Mouse (Mus musculus) intestine, embryonic 16.5 days (tissue): ENCODE measurements around the gene Cdnf. TPM values are rescaled to one million over a fixed set of nuclear protein-coding genes. Genes with fewer than 3 reads are reported as not detected.

Experiments
- ATAC-seq: fragments of 200-750 bp; cut with Nextera tagmentation; 2 replicates; pipeline ENCODE4 v1.8.0; 2017; ENCODE audit warnings: moderate TSS enrichment, moderate library complexity
- H3K27ac ChIP-seq: fragments of 300-500 bp; sonication (generic); 2 replicates; pipeline ENCODE4 v1.5.1; 2014; ENCODE audit warnings: mild to moderate bottlenecking, low read length
- H3K27me3 ChIP-seq: fragments of 300-500 bp; sonication (generic); replicated peaks from 2 replicates; pipeline ENCODE4 v1.6.1; 2014; ENCODE audit warnings: low read length, control low read depth, mixed read lengths; ENCODE audit not compliant: control insufficient read depth, insufficient read depth
- H3K36me3 ChIP-seq: fragments of 300-500 bp; sonication (generic); 2 replicates; pipeline ENCODE4 v1.6.1; 2014; ENCODE audit warnings: low read length, control low read depth; ENCODE audit not compliant: control insufficient read depth, insufficient read depth
- H3K4me1 ChIP-seq: fragments of 300-500 bp; sonication (generic); 2 replicates; pipeline ENCODE4 v1.6.1; 2014; ENCODE audit warnings: low read length, control low read depth, mixed read lengths; ENCODE audit not compliant: control insufficient read depth, insufficient read depth
- H3K4me2 ChIP-seq: fragments of 300-500 bp; sonication (generic); 2 replicates; pipeline ENCODE4 v1.6.1; 2014; ENCODE audit warnings: low read depth, low read length, control low read depth
- H3K4me3 ChIP-seq: fragments of 300-500 bp; sonication (generic); 2 replicates; pipeline ENCODE4 v1.5.1; 2014; ENCODE audit warnings: mild to moderate bottlenecking, low read length
- H3K9ac ChIP-seq: fragments of 300-500 bp; sonication (generic); 2 replicates; pipeline ENCODE4 v1.6.1; 2014; ENCODE audit warnings: low read depth, low read length
- H3K9me3 ChIP-seq: fragments of 300-500 bp; sonication (generic); 2 replicates; pipeline ENCODE4 v1.6.1; 2016; ENCODE audit warnings: low read length, control low read depth; ENCODE audit not compliant: control insufficient read depth
- WGBS: fragments of 180-500 bp; shearing (Covaris S2); extraction: QIAGEN DNeasy Blood & Tissue Kit; methylation state at CpG from one replicate; pipeline ENCODE4 v1.1.7; 2014; 5-methylcytosine and 5-hydroxymethylcytosine counted together
- polyA plus RNA-seq: library from polyadenylated mRNA; unstranded; fragments of >200 nt; fragmentation: Nextera tagmentation; extraction: Ambion mirVana; gene quantifications from 2 replicates; pipeline ENCODE4 v1.2.1, GENCODE M21; 2015

Cdnf gene
- polyA plus RNA-seq, result 0.17 and 0.32 TPM in 2 replicates

DNA sequence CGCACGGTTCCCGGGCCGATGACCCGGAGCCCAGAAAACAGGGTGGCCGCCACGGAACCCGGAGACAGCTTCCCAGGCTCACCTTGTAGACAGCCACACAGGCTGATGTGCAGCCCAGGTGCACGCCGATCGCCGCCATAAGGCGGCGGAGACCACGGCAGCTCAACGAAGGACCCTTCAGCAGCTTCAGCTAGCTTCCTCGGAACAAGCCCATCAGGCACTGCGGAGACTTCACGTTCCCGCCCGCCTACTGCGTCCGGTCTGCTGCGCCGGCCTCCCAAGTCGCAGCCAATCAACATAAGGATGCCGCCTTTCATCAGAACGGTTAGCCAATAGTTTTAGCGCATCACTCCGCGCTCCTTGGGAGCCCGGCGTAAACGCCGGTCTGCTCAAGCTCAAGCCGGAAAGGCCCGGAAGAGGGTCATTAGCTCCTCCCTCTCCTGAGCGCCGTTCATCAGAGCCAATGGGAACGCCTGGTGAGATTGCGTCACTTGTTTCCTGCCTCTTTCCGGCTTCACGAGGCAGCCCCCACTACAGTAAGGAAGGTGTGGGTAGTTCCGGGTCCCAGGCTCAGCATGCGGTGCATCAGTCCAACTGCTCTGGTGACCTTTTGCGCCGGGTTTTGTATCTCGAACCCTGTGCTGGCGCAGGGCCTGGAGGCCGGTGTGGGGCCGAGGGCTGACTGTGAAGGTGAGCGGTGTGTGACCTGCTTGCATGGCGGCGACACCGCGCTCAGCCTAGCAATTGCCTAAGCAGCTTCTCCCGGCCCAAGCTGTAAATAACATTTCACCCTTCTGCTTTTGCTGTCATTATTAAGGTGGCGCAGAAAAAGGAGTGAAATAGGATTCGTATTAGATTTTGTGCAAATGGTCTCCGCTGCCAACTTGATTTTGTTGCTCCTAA, at the start of gene Cdnf, which contains the start of the genes Gm45902 and Hspa14:
Gene Cdnf, plus strand, starts transcription at position 479 of the 903 bp plus-strand sequence.
Gene Gm45902, minus strand, starts transcription at position 239 of the 903 bp plus-strand sequence.
Gene Hspa14, minus strand, starts transcription at position 263 of the 903 bp plus-strand sequence.
- Histone ChIP-seq H3K9ac (peak within 1 kb of the TSS; percentile 87), H3K27ac (peak within 1 kb of the TSS; percentile 80), H3K4me3 (peak within 1 kb of the TSS; percentile 82), H3K4me1 (peaks cover 12% of the 10 kb centered on the region), H3K36me3 (peaks cover 10% of the 10 kb centered on the region; the same call in 1 of the 2 replicates), H3K4me2 (peak within 1 kb of the TSS; percentile 81), H3K27me3 (no peaks in the 10 kb centered on the region), H3K9me3 (no peaks in the 10 kb centered on the region)
- WGBS, result under 1% methylated on average over 60 of the region's 60 CpGs
- ATAC-seq, result peak; percentile 100

DNA sequence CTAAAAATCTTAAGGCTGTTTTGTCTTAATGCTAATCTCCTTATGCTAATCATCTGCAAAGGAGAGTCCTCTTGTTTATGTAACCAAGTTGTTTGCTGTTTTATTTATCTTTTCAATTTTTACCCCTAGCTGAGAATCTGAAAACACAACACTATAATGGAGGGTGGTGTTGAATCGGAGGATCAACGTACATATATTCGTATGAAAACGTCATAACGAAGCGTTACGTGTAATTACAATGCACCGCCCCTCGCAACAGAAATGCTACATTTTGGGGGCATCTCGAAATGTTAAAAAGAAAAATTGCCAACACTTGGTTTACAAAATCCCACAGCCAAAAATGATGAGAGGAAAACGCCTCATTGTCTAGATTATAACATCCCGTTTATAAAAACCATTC, 38.9 kb upstream of the Cdnf start:
- Histone ChIP-seq H3K4me1 (peaks cover 6% of the 10 kb centered on the region), H3K4me3 (peak overlapping the region; percentile 79), H3K27ac (peak overlapping the region; percentile 85), H3K9me3 (no peaks in the 10 kb centered on the region), H3K9ac (peak overlapping the region; percentile 84), H3K27me3 (no peaks in the 10 kb centered on the region), H3K4me2 (peak overlapping the region; percentile 83), H3K36me3 (no peaks in the 10 kb centered on the region)
- WGBS, result under 1% methylated on average over 12 of the region's 12 CpGs
- ATAC-seq, result no peak

DNA sequence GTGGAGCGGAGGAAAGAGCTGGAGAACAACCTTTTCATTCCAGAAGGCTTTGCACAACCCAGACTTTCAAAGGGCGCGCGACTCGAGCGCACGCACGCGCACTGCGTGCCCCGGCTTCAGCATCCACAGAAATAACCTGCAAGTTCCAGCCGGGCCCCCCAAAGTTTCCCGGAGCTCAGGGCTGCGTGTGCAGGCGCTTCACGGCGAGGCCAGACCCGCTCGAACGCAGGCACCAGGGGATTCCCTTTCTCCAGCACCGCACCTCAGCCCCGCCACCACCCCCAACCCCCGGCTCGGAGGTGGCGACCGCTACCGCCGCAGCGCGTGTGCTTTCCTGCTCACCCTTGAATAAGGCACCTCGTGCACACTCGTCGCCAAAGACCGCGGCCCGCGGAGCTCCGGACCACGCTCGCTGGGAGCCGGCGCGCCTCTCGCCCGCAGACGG, 38.4 kb upstream of the Cdnf start:
- WGBS, result under 1% methylated on average over 46 of the region's 46 CpGs

DNA sequence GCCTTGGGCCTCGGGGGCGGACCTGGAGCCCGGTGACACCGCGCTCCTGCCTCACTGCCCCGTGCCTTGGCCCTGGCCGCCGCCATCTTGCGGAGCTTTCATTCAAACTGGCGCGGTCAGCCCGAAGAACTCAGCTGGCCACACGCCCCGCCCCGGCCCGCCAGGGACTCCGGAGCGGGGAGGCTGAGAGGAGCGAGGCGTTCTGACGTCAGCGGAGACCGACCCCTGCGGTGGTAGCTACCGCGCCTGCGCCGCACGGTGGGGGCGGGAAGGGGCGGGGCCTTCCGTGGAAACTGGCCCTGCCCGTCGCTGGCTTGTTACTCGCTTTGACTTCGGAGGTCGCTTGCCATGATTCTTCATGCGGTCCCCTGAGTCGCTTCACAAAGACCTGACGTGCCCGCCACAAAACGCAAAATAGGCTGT, 38.0 kb upstream of the Cdnf start, which contains the start of gene Suv39h2:
Gene Suv39h2, minus strand, starts transcription at position 171 of the 423 bp plus-strand sequence.
- Histone ChIP-seq H3K9me3 (no peaks in the 10 kb centered on the region), H3K4me3 (peak within 1 kb of the TSS; percentile 79), H3K4me1 (peaks cover 6% of the 10 kb centered on the region), H3K27ac (peak within 1 kb of the TSS; percentile 85), H3K9ac (peak within 1 kb of the TSS; percentile 84), H3K36me3 (no peaks in the 10 kb centered on the region), H3K27me3 (no peaks in the 10 kb centered on the region), H3K4me2 (peak within 1 kb of the TSS; percentile 83)
- peak; percentile 99 for ATAC-seq
- under 1% methylated on average over 42 of the region's 42 CpGs for WGBS

More for the DNA sequence above, 38.4 kb upstream of the Cdnf start:
- Histone ChIP-seq H3K27me3 (no peaks in the 10 kb centered on the region), H3K27ac (peak overlapping the region; percentile 85), H3K4me1 (peaks cover 6% of the 10 kb centered on the region), H3K4me3 (peak overlapping the region; percentile 79), H3K9ac (peak overlapping the region; percentile 84), H3K9me3 (no peaks in the 10 kb centered on the region), H3K36me3 (no peaks in the 10 kb centered on the region), H3K4me2 (peak overlapping the region; percentile 83)
- peak; percentile 81 for ATAC-seq

DNA sequence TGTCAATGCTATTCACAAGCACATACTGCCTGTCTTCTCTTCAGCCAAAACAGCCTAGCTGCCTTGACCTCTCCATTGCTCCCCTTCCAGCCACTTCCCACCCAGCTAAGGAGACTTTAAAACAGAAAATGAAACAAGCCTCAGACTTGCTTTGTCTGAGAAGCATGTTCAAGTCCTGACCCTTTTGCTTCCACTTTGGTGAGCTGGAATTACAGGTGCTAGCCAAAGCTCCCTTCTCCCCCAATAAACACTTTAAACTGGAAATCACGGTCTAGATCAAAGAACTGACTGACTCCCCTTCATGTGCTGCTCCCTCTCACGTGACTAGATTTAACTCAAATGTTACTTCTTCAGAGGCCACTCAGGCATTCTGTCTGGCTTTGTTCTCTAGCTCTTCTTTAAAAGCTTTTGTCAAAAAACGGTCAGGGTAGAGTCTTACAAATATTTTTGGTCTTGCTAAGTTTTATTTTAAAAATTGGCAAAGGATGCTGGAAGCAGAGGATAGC, 37.0 kb upstream of the Cdnf start:
- H3K4me2 ChIP-seq, result no peak overlapping the region
- 58% methylated on average over 3 of the region's 3 CpGs for WGBS
- no peak overlapping the region for H3K9ac ChIP-seq
- H3K4me1 ChIP-seq, result peaks cover 6% of the 10 kb centered on the region
- ATAC-seq, result no peak
- H3K36me3 ChIP-seq, result no peaks in the 10 kb centered on the region
- H3K4me3 ChIP-seq, result no peak overlapping the region
- no peaks in the 10 kb centered on the region for H3K27me3 ChIP-seq
- no peaks in the 10 kb centered on the region for H3K9me3 ChIP-seq
- H3K27ac ChIP-seq, result no peak overlapping the region

DNA sequence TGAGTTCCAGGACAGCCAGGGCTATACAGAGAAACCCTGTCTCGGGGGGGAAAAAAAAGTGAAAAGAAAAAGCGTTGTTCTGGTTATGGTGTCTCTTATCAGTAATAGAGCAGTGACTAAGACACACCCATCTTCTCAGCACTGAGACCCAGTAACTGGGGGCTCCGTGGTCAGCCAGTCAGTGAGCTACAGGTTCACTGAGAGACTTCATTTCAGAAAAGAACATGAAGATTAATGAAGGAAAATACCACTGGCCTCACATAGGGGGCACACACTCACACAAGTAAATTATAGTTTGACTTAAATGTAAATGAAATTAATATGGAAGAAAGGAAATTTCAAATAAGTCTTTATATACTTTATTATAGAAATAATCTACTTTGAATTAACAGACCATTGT, 32.6 kb upstream of the Cdnf start:
- ATAC-seq, result no peak
- Histone ChIP-seq H3K9me3 (no peaks in the 10 kb centered on the region), H3K27me3 (no peaks in the 10 kb centered on the region), H3K27ac (no peak overlapping the region), H3K9ac (no peak overlapping the region), H3K4me2 (no peak overlapping the region), H3K4me3 (no peak overlapping the region), H3K36me3 (no peaks in the 10 kb centered on the region), H3K4me1 (no peaks in the 10 kb centered on the region)
- WGBS, result 83% methylated on average over 3 of the region's 3 CpGs

DNA sequence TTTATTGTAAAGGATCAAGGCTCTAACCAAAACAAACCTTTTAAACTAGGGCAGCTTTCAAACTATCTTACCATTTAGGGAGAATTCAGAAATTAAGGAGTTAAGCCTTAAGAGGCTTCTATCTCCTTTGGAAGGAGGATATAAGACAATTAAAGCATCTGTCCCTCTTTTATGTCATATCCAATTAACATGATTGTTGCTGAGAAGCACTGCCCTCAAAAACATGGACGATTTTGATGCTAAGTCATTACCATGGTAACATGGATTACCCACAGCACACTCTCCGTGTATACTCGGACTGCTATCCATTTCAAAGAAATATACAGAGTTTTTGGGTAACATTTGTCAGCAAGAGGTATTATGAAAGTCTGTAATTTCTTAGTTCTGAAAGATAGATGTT, 23.0 kb upstream of the Cdnf start:
- no peak for ATAC-seq
- Histone ChIP-seq H3K27me3 (no peaks in the 10 kb centered on the region), H3K4me2 (no peak overlapping the region), H3K36me3 (peaks cover 14% of the 10 kb centered on the region; the same call in 1 of the 2 replicates), H3K4me1 (no peaks in the 10 kb centered on the region), H3K9me3 (no peaks in the 10 kb centered on the region), H3K27ac (no peak overlapping the region), H3K9ac (no peak overlapping the region), H3K4me3 (no peak overlapping the region)
- WGBS, result 90% methylated on average over 3 of the region's 3 CpGs

DNA sequence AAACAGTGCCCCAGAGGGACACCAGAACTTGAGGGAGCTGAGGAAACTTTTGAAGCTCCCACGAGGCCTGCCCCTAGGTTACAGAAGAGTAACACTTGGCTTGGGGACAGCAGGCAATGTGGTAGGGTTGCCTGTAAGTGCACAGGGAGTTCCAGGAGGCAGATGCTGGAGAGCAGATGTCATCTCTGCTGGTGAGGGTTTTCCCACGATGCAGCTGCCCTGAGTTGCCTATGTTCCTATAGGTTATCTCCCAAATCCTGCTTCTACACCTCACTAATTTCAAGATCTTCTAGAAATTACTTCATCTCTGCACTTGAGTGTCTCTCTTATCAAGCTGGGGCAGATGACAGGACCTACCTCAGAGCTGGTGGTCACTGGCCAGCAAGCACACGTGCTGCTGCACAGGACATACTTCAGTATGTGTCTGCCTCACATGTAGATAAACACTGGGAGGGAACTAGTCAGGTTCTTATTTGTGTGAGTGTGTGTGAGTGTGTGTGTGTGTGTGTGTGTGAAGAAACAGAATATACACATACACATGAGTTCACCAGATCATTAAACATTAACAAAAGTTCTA, 18.9 kb upstream of the Cdnf start:
- H3K36me3 ChIP-seq, result peaks cover 17% of the 10 kb centered on the region

DNA sequence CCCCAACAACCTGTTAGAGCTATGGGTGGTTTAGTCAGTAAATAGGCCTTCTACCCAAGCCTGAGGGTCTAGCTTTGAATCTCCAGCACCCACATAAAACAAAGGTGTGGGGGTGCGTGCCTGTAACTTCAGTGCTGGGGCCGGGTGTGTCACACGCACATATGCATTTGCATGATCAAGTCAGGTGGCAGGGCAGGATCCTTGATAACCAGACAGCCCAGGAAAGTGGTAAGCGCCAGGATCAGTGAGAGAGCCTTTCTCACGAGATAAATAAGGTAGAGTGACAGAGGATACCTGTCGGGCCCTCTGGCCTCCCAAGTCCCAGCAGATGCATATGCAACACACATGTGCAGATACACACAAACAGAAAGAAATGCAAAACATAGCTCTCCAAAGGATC, 13.3 kb upstream of the Cdnf start:
- Histone ChIP-seq H3K27ac (no peak overlapping the region), H3K27me3 (no peaks in the 10 kb centered on the region), H3K4me3 (no peak overlapping the region), H3K4me1 (no peaks in the 10 kb centered on the region), H3K9me3 (no peaks in the 10 kb centered on the region), H3K36me3 (peaks cover 10% of the 10 kb centered on the region; the same call in 1 of the 2 replicates), H3K4me2 (no peak overlapping the region), H3K9ac (no peak overlapping the region)
- no peak for ATAC-seq
- WGBS, result 90% methylated on average over 6 of the region's 6 CpGs

More for the DNA sequence above, 18.9 kb upstream of the Cdnf start:
- no peak overlapping the region for H3K4me3 ChIP-seq
- no peak overlapping the region for H3K9ac ChIP-seq
- H3K4me2 ChIP-seq, result no peak overlapping the region
- H3K4me1 ChIP-seq, result no peaks in the 10 kb centered on the region
- H3K27me3 ChIP-seq, result no peaks in the 10 kb centered on the region
- no peak for ATAC-seq
- WGBS, result 86% methylated on average over 3 of the region's 3 CpGs
- no peak overlapping the region for H3K27ac ChIP-seq
- H3K9me3 ChIP-seq, result no peaks in the 10 kb centered on the region
